Comparison of ENCODE assay signal across 9 mouse cellular contexts in the genomic region with DNA sequence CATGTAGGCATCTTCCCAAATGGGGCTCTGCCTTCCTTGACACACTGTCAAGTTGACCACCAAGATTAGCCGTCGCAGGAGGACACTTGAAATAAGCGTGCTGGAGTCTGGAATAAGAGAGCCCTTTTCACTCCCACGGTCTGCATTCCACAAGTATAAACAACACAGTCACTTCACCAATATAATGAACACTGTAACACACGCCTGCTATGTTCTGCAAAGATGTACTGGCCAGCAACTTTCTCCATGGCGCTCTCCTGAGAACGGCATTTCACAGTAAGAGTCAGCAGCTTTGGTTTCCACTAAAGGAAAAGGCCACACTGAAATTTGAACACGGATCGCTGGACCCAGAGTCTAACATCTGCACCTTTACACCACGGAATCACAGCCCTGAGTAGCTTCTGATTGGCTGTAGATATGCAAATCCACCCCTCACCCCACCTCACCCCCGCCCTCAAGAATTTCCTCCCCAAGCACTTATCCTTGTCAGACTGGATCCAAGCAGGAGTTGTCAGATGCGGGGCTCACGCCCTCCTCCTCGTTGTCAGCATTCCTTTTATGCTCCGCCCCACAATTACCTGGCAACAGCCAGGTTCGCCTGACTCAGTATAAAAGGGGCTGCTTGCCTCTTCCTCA. TPM values are rescaled to one million over a fixed set of nuclear protein-coding genes. Genes with fewer than 3 reads are reported as not detected.
DNase-seq lines count a peak whose midpoint lies in the region; ATAC-seq lines count a peak whose summit lies in the region.
"Had no signal": no experiment of that assay in that cellular context is flagged by ENCODE, and none has a peak within 500 bp of the region (broad histone marks: within the 10 kb centered on the region; RNA-seq: fewer than 3 reads in every experiment).

No protein-coding gene starts in this region.

- 6% methylated on average over 16 of the region's 16 CpGs for WGBS in heart, embryonic 12.5 days
- WGBS in forebrain, embryonic 16.5 days = 4% methylated on average over 16 of the region's 16 CpGs
- 7% methylated on average over 16 of the region's 16 CpGs for WGBS in limb, embryonic 10.5 days
- 7% methylated on average over 16 of the region's 16 CpGs for WGBS in neural tube, embryonic 11.5 days

- peak; percentile 13; the same call in 1 of the 2 replicates for ATAC-seq in heart, embryonic 12.5 days (ENCODE audit: insufficient number of reproducible peaks, low FRiP score)
- peak; percentile 21; the same call in 1 of the 2 replicates for ATAC-seq in forebrain, embryonic 16.5 days
- ATAC-seq in neural tube, embryonic 11.5 days (ENCODE audit: insufficient read depth, low FRiP score, low TSS enrichment) = no peak

- no peak for DNase-seq in heart, adult 8-10 months (ENCODE audit: low spot score)
- peak; percentile 40 for DNase-seq in limb, embryonic 10.5 days (ENCODE audit: low spot score)
- DNase-seq in neural tube, embryonic 11.5 days (ENCODE audit: low spot score) = peak; percentile 26
- no peak for DNase-seq in cerebellum, adult 18-20 months
- no peak for DNase-seq in thymus, postnatal 36 days
- no peak for DNase-seq in layer of hippocampus, postnatal 25 days (ENCODE audit: extremely low spot score in 1 of 2, low spot score in 1 of 2)

- H3K4me1 ChIP-seq in heart, embryonic 12.5 days (replicated peaks) = peaks cover 34% of the 10 kb centered on the region
- peaks cover 11% of the 10 kb centered on the region for H3K4me1 ChIP-seq in forebrain, embryonic 16.5 days (replicated peaks; ENCODE audit: control insufficient read depth, insufficient read depth, low read length)
- H3K4me1 ChIP-seq in limb, embryonic 10.5 days = peaks cover 28% of the 10 kb centered on the region
- H3K4me1 ChIP-seq in neural tube, embryonic 11.5 days (ENCODE audit: control insufficient read depth, insufficient read depth, low read length) = 0 out of 2 replicates have a peak, but pooled peaks cover 5% of the 10 kb centered on the region

- H3K36me3 ChIP-seq in heart, embryonic 12.5 days = 0 out of 2 replicates have a peak, but pooled peaks cover 4% of the 10 kb centered on the region
- no peaks in the 10 kb centered on the region for H3K36me3 ChIP-seq in forebrain, embryonic 16.5 days (ENCODE audit: control insufficient read depth, insufficient read depth)
- H3K36me3 ChIP-seq in limb, embryonic 10.5 days = no peaks in the 10 kb centered on the region
- no peaks in the 10 kb centered on the region for H3K36me3 ChIP-seq in neural tube, embryonic 11.5 days (ENCODE audit: control insufficient read depth, insufficient read depth, low read length)

- peak overlapping the region; percentile 52; the same call in 1 of the 2 replicates for H3K9ac ChIP-seq in heart, embryonic 12.5 days
- H3K9ac ChIP-seq in forebrain, embryonic 16.5 days (replicated peaks; ENCODE audit: low read depth, low read length) = no peak overlapping the region
- no peak overlapping the region for H3K9ac ChIP-seq in neural tube, embryonic 11.5 days (ENCODE audit: low read length)

- H3K4me2 ChIP-seq in heart, embryonic 12.5 days = peak overlapping the region; percentile 65
- H3K4me2 ChIP-seq in forebrain, embryonic 16.5 days (ENCODE audit: low read length) = 0 out of 2 replicates have a peak overlapping the region, but pooled peaks have one; percentile 4
- no peak overlapping the region for H3K4me2 ChIP-seq in neural tube, embryonic 11.5 days (ENCODE audit: low read depth)

- H3K4me3 ChIP-seq in heart, embryonic 12.5 days = peak overlapping the region; percentile 25
- no peak overlapping the region for H3K4me3 ChIP-seq in forebrain, embryonic 16.5 days (replicated peaks; ENCODE audit: low read length)
- H3K4me3 ChIP-seq in limb, embryonic 10.5 days = peak overlapping the region; percentile 25; the same call in 1 of the 2 replicates
- no peak overlapping the region for H3K4me3 ChIP-seq in neural tube, embryonic 11.5 days (ENCODE audit: low read depth, low read length)
- H3K4me3 ChIP-seq: erythroblast, embryonic 14.5 days had no signal

- H3K27ac ChIP-seq in heart, embryonic 12.5 days (ENCODE audit: poor library complexity, severe bottlenecking) = peak overlapping the region; percentile 60; the same call in 1 of the 2 replicates
- no peak overlapping the region for H3K27ac ChIP-seq in forebrain, embryonic 16.5 days (ENCODE audit: low read length)
- no peak overlapping the region for H3K27ac ChIP-seq in limb, embryonic 10.5 days
- no peak overlapping the region for H3K27ac ChIP-seq in neural tube, embryonic 11.5 days (ENCODE audit: low read depth, low read length)

- H3K27me3 ChIP-seq in heart, embryonic 12.5 days (replicated peaks) = peaks cover 6% of the 10 kb centered on the region; the same call in 1 of the 2 replicates
- peaks cover 6% of the 10 kb centered on the region for H3K27me3 ChIP-seq in forebrain, embryonic 16.5 days (replicated peaks; ENCODE audit: control insufficient read depth, insufficient read depth, low read length)
- peaks cover 63% of the 10 kb centered on the region for H3K27me3 ChIP-seq in limb, embryonic 10.5 days (ENCODE audit: low read depth, poor library complexity, severe bottlenecking)
- 0 out of 2 replicates have a peak, but pooled peaks cover 7% of the 10 kb centered on the region for H3K27me3 ChIP-seq in neural tube, embryonic 11.5 days (ENCODE audit: control insufficient read depth, insufficient read depth, low read length)

- H3K9me3 ChIP-seq in heart, embryonic 12.5 days (replicated peaks) = no peaks in the 10 kb centered on the region
- H3K9me3 ChIP-seq in forebrain, embryonic 16.5 days (ENCODE audit: control insufficient read depth, low read length) = no peaks in the 10 kb centered on the region
- no peaks in the 10 kb centered on the region for H3K9me3 ChIP-seq in limb, embryonic 10.5 days (replicated peaks)
- no peaks in the 10 kb centered on the region for H3K9me3 ChIP-seq in neural tube, embryonic 11.5 days (ENCODE audit: control insufficient read depth, low read length)

RNA-seq across cellular contexts. Expression of gene Gm17651, which starts 9.2 kb away (rescaled TPM):
- not detected in 2 replicates for polyA plus RNA-seq in heart, embryonic 12.5 days (2016; fragmentation: Nextera tagmentation; extraction: Ambion mirVana)
- not detected for total RNA-seq in heart, adult 8-10 months (2022)
- not detected in 2 replicates for polyA plus RNA-seq in forebrain, embryonic 16.5 days (2015; fragmentation: Nextera tagmentation; extraction: Ambion mirVana)
- not detected in 2 replicates for polyA plus RNA-seq in limb, embryonic 10.5 days (2016; fragmentation: Nextera tagmentation; extraction: Ambion mirVana)
- polyA plus RNA-seq in neural tube, embryonic 11.5 days (2014; fragmentation: Nextera tagmentation; extraction: Ambion mirVana) = not detected in 2 replicates
- total RNA-seq in layer of hippocampus, postnatal 25 days (2021) = not detected
- polyA plus RNA-seq: erythroblast, embryonic 14.5 days had no signal

RNA-seq across cellular contexts. Expression of gene Prkab2, which starts 25.7 kb away (rescaled TPM):
- polyA plus RNA-seq in heart, embryonic 12.5 days (2016; fragmentation: Nextera tagmentation; extraction: Ambion mirVana) = 24.6 and 25.1 TPM in 2 replicates
- 10 to 100 TPM; 22.1 to 40.8 (median 32.5) TPM for total RNA-seq in heart, adult 8-10 months (2022)
- 11.0 and 13.3 TPM in 2 replicates for polyA plus RNA-seq in forebrain, embryonic 16.5 days (2015; fragmentation: Nextera tagmentation; extraction: Ambion mirVana)
- polyA plus RNA-seq in limb, embryonic 10.5 days (2016; fragmentation: Nextera tagmentation; extraction: Ambion mirVana) = 4.3 and 5.8 TPM in 2 replicates
- polyA plus RNA-seq in neural tube, embryonic 11.5 days (2014; fragmentation: Nextera tagmentation; extraction: Ambion mirVana) = 6.9 and 7.2 TPM in 2 replicates
- total RNA-seq in layer of hippocampus, postnatal 25 days (2021) = 10 to 100 TPM; 31.1 to 35.3 TPM

RNA-seq across cellular contexts. Expression of gene Fmo5, which starts 55.1 kb away (rescaled TPM):
- polyA plus RNA-seq in heart, embryonic 12.5 days (2016; fragmentation: Nextera tagmentation; extraction: Ambion mirVana) = 3.3 and 3.5 TPM in 2 replicates
- 10 to 100 TPM; 14.6 to 19.4 (median 16.1) TPM for total RNA-seq in heart, adult 8-10 months (2022)
- polyA plus RNA-seq in forebrain, embryonic 16.5 days (2015; fragmentation: Nextera tagmentation; extraction: Ambion mirVana) = 0.48 and 0.99 TPM in 2 replicates
- 0.30 and 0.73 TPM in 2 replicates for polyA plus RNA-seq in limb, embryonic 10.5 days (2016; fragmentation: Nextera tagmentation; extraction: Ambion mirVana)
- polyA plus RNA-seq in neural tube, embryonic 11.5 days (2014; fragmentation: Nextera tagmentation; extraction: Ambion mirVana) = 0.94 and 1.2 TPM in 2 replicates
- 1 to 10 TPM; 3.7 to 4.4 TPM for total RNA-seq in layer of hippocampus, postnatal 25 days (2021)

Comparison
In these comparisons a context has a peak if more than half of its experiments do, and no peak if none do; other contexts are left out.
1. H3K4me3 ChIP-seq: peak in heart, embryonic 12.5 days (single experiment) and limb, embryonic 10.5 days (single experiment); none in forebrain, embryonic 16.5 days (single experiment) and neural tube, embryonic 11.5 days (single experiment).
2. DNase-seq: peak in limb, embryonic 10.5 days (single experiment) and neural tube, embryonic 11.5 days (single experiment); none in heart, adult 8-10 months (single experiment), cerebellum, adult 18-20 months (0 of 2), thymus, postnatal 36 days (0 of 2) and layer of hippocampus, postnatal 25 days (0 of 2).